Mouse (Mus musculus) heart, postnatal 25 days (tissue): ENCODE data around the gene Lrp1. TPM values are rescaled to one million over a fixed set of nuclear protein-coding genes. Genes with fewer than 3 reads are reported as not detected.

ENCODE experiments used
- DNase-seq: peaks from one replicate; pipeline ENCODE4 v3.0.0; 2022; ENCODE audit warnings: low spot score
- intact Hi-C: fragments of 180-260 bp; cut with DNase I; formaldehyde crosslinking; loops from one replicate; pipeline ENCODE4 v1.15.1; 2025
- total RNA-seq, 2 experiments: library from RNA; stranded (reverse); gene quantifications; 2 replicates each; pipeline ENCODE4 v1.2.3; 2021

Gene Lrp1
- total RNA-seq, 2 experiments from 2014 or later: 70.7 to 90.2 TPM

DNA sequence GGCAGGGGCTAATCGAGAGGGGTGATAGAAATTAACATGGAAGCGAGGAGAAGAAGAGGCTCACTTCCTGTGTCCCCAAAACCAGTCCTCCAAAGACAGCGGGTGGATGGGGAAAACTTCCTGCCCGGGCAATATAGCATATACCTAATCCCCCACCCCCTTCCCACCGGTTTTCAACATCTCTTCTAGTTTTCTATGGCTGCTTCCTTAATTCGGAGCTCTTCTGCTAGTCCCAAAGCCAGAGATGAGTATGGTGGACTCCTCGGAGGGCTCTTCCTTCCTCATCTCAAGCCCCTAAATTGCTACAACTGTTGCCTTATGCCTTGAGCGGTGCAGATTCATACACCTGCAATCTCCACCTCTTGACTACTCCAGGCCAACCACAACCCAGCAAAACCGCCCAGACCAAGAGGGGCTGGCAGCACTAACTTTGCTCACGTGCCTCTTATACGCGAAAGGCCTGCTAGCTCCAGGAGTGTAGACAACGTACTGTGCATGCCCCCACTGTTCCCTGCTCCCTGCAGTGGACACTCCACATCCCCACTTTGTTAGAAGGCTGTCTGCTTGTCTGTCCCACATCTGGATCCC is 106.7 kb downstream of the Lrp1 start:
- DNase-seq: no peak
- intact Hi-C loops: no loop called here

DNA sequence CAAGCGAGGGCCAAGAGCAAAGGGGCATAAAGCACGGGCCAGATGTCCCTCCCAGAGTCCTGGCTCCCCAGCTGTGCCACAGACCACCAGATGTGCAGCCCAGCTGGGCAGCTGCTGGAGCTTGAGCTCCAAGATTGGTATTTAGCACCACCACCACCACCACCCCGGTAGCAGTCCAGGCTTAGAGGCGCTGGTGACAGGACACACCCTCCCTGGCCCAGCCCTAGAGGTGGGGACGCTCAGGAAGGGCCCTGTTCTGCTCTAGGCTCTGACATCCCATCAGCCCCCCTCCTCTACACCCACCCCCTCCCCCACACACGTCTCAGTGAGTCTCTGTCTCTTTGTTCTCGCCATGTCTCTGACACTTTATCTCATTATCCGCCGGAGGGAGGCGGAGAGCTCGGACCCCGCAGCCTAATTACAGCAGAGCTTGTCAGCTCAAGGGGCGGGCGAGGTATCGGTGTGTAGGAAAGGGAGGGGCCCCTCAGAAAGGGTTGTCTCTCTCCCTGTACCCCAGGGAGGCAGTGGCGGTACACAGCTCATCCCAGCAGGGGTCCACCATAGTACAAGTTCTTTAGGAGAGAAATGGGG is 107.4 kb downstream of the Lrp1 start:
- DNase-seq: no peak
- intact Hi-C loops: loop anchor here (1.0 kb wide), 1 partner anchor 23 kb away; no protein-coding TSS in a partner anchor

DNA sequence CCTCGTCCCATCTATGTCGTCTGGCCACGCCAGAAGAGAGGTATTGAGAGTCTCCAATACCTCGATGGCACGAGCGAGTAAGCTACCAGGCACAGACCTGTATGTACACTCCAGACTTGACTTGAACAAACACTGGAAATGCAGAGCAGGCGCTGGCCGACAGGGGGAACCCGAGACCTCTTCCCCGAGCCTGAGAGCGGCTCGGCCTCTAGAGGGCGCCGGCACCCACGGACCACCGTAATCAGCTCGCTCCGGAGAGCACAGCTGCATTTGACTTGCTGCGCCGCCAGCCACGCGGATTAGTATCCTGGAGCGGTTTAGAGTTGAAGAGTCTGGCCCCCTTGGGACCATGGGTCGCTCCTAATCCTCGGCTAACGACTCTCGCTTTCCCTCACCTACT is 108.1 kb downstream of the Lrp1 start:
- DNase-seq: peak; percentile 81
- intact Hi-C loops: loop anchor here (1.0 kb wide), 1 partner anchor 23 kb away; no protein-coding TSS in a partner anchor

DNA sequence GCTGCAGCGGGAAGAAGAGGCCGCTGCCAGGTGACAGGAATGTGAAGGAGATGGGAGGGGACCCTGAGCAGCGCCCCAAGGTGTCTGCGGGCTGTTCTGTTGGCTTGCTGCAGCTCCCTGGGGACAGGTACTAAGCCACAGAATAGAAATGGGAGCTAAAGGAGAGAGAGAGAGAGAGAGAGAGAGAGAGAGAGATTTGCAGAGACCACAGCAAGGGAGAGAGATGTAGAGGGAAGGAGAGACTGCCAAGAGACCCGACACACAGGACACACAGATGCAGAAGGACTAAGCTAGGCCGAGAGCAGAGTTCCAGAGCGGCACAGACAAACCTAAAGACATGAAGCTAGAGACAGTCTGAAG is 108.7 kb downstream of the Lrp1 start:
- intact Hi-C loops: no loop called here
- no peak for DNase-seq

DNA sequence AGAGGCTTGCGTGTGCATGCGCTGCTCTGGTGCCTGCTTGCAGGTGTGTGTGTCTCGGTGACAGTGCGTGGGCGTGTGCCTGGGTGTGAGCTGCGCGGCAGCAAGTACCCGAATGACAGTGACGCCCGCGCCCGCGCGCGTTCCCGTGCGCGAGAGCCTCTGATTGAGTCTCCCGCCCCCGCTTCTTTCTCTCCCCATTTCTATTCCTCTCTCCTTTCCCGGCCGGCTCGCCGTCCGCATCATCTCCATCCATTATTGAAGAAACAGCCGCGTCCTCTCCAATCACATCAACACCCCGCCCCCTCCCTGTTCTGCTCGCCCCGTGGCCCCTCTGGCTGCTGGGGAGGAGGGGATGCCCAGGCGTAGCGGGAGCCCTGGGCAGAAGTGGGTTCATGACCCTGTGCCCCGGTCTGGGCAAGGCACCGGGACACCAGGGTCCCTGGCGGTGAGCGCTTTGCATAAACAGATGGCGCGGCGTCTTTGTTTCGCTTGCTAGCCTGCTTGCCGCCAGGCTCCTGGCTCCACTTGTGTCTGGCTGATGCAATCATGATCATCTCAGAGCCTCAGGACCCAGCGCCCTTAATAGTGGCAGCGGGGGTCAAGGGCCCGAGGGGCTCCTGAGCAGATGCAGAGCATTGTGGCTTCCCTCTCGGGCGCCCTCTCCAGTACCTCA is 109.2 kb downstream of the Lrp1 start:
- no peak for DNase-seq
- intact Hi-C loops: no loop called here

DNA sequence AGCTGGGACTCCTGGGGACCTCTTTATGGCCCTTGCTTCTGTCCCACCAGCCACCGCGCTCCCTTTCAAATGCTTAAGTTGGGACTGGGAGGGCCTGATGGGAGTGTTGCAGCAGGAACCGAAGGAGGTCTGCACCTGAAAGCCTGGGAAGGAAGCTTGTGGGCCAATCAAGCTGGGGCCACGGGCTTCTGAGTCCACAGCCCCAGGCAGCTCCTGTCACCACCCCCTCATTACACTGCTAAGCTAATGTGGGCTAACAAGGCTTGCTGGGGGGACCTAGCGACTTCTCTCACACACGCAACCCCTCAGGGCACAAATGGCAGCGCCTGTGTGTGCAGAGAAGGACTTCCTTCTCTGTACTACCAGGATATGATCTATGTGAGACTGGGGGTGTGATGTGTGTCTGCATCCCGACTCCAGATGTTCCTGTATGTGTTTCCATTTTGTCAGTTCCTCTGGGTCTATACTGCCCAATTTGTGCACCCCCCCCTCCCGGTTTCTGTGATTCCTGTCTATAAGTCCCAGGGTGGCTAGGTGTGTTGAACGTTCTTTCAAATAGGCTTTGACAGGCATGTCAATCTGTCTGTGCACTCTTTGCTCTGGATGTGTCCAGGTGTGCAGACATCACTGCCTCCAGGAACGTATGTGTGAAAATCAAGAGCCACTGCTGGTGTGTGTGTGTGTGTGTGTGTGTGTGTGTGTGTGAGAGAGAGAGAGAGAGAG is 109.9 kb downstream of the Lrp1 start:
- intact Hi-C loops: no loop called here
- DNase-seq: no peak

DNA sequence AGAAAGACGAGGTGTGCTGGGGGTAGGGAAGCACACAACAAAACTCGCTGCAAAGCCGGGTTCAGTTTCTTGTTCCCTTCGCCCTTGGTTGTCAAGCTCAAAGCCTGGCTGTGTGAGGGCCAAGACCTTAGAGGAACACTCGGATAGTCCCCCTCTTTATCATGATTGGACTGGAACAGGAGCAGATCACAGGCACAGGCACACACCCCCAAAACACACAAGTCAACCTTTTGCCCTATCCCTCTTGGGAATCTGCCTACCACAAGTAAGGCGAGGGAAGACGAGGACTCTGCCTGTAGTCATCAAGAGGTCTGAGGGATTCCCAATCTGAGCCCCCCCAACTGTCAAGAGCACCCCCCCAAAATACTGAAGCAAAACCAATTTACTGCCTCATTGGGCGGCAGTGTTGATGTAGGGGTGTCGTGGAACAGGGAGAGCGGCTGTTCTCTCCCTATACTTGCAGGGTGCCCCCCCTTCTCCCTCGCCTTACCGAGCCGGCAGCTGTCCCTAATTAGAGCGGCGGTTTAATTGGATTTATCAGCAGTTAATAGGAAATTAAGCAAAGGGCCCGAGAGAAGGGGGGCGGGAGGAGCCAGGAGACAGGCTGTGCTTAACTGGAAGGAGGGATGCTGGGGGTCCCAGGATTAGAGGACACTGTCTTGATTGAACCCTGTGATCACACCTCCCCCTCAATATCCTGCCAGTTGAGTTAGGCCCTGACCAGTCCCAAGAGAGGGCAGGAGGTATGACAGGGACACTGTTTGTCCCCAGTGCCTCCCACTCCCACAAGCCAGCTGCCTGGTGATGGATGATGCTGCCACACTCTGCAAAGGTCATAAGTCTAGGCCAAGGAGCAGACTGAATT is 110.9 kb downstream of the Lrp1 start:
- intact Hi-C loops: loop anchor here (1.0 kb wide), 1 partner anchor 28 kb away; no protein-coding TSS in a partner anchor
- no peak for DNase-seq

DNA sequence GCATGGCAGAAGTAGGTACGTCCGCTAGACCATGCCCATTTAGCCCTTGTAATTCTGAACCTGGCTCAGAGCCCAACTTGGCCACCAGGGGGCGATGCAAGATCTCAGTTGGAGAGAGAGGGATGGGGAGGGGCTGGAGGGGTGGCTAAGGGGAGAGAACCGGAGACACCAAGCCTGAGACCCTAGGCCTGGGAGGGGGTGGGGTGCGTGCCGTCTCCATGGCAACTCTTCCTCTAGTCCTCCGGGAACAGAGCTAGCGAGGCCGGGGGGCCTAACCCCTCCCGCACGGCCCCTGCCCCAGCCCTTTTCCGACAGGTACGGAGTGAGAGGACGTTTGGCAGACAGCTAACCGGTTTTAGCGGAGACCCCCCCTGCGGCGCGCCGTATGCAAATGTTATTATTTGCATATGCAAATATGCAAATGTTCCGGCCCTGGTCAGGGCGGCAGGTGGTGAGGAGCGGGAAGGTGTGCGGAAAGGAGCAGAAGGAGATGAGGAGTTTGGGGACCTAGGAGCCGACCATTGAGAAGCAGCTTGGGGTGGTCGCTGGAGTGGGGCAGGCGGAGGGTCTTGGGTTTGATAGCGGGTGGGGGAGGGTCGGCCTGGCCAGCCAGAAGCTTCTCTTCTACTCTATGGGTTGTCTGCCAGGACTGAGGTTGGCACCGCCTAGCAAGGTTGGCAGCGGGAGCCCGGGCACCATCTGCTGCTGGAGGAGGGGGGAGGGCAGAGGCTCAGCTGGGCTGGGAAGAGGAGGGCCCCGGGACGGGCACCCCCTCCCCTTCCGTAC is 111.7 kb downstream of the Lrp1 start:
- DNase-seq: peak; percentile 37
- intact Hi-C loops: loop anchor here (1.0 kb wide), 1 partner anchor 29 kb away; no protein-coding TSS in a partner anchor

DNA sequence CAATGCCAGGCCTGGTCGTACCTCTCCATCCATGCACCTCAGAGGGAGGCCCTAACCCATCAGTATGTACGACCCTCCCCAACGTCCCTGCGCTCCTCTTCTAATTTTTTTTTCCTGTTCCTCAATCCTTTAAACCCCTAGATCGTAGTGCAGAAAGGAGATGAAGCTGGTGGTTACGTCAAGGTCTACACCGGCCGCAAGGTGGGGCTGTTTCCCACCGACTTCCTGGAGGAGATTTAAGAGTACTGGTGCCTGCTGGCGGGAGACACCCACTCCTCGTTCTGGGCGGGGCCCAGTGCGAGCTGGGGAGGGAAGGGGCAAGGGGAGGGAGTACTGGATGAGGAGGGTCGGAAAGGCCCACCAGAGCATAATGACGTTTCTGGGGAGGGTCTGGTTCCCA is 112.7 kb downstream of the Lrp1 start:
- no peak for DNase-seq
- intact Hi-C loops: no loop called here

DNA sequence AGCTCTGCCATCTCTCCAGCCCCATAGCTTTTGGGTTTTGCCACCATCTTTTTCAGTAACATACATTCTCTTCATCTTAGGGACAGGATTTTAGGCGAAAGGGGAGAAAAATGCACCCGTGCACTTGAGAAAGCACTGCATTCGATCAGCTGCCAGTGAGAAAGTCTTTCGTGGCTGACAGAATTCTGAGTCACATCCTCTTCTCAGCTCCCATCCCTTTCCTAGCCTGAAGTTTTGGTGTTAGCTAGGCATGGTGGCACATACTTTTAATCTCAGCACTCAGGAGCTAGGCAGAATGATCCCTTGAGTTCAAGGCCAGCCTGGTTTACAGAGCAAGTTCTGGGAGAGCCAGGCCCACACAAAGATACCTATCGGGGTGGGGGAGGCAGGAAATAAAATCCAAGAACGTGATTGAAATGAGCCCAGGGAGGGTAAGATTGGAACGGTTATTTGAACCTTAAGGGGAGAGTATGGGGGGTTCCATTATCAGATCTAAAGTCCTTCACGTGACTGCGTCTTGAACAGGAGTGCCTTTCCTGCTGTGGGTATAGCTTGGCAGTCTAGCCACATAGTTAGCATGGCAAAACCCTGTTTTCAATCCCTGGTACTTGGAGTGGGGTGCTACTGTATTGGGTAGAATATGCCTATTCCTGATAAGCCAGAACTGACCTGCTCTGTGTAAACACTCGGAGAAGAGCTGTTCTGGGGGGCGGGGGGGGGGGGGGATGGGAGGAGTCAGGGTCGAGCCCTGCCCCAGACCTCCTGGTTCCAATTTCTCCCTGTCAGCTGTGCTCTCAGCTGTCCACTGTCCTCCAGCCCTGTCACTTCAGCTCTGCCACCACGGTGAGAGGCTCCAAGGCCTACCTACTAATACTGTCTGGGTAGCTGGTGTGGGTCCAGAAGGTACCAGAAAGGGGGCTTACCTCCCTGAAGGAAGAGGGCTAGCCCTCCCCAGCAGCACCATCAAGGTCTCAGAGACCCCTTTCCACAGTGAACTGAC is 119.8 kb downstream of the Lrp1 start, which contains the start of gene Stac3:
TSS of gene Stac3 (plus strand) at position 793 of the 1,000 bp plus-strand sequence.
- intact Hi-C loops: no loop called here
- DNase-seq: no peak

DNA sequence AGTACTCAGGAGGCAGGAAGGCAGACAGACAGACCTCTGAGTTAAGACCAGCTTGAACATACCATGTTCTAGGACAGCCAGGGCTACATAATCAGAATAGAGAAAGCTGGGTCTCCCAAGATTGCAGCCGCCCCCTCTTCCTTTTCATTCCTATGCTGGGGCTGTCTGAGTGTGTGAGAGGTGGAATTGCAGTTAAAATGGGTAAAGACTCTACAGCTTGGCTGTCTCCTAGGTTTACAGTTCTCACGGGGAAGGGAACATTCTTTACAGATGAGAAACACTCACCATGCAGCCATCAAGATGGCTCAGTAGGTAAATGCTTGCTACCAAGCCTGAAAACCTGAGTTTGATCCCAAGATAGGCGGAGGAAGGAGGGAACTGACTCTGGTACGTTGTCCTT is 120.9 kb downstream of the Lrp1 start:
- intact Hi-C loops: no loop called here

DNA sequence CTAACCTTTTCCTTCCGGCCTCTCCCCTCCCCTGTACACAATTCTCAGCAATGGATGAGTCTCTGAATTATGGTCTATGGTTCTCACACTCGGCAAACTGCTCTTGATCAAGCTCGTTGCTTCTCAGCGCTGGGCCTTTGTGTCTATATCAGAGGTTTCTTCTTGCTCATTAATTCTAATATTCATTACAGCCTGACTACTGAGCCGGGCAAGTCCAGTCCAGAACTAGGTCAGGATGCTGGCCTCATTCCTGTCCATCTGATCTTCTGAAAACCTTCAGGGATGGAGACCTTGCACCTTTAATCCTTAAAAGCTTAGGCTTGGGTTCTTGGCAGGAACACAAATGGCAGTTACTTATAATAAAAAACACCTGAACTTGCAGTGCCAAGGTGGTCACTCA is 121.4 kb downstream of the Lrp1 start:
- intact Hi-C loops: no loop called here
- DNase-seq: no peak

More for the DNA sequence above, 120.9 kb downstream of the Lrp1 start:
- DNase-seq: no peak

DNA sequence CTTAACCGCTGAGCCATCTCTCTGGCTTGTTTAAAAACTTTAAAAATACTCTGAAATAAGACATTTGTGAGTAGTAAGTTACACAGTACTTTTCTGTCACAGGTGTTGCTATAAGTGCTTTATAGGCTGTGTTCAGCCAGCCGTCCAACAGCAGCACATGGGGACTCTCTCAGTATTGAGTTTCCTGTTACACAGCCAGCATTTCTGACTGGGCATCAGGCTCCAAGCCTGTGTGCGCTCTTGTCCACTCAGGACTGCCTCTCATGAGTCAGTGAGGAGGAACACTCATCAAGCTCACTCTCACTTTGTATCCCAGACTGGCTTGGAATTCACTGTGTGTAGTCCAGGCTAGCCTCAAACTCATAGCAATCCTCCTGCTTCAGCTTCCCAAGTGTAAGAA is 124.8 kb downstream of the Lrp1 start:
- intact Hi-C loops: no loop called here

DNA sequence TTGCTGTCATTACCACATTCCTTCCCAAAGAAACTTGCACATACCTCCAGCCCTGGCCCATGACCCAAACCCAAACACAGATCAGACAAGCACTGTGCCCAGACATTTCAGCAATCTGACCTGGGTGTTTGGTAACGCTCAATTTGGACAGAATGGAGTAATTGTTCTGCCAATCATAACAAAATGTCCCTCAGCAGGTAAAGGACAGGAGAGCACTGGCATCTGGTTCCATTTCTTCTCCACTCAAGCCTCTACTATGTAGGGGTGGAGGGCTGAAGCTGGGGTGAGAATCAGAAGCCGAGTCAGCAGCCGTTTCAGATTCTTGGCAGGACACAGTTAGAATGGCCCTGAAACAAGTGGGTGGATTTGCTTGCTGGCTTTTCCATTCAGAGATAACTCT is 128.8 kb downstream of the Lrp1 start:
- no peak for DNase-seq
- intact Hi-C loops: no loop called here

More for the DNA sequence above, 124.8 kb downstream of the Lrp1 start:
- no peak for DNase-seq

DNA sequence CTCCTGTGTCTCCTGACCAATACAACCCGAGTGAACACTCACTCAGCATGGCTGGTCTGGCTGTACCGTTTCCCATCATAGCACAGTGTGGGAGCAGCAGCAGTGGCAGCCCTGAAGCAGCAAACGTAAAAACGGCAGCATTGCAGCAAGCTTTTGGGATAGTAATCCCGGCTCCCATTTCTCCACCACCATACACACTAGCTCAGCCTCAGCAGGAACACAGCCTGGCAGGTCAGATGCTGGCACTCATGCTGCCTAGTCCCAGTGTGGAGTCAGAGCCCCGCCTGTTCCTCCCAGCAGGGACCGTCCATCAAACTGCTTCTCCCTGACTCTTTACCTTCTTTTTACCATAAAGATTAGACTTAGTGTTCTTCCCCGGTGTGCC is 129.8 kb downstream of the Lrp1 start:
- intact Hi-C loops: no loop called here
- DNase-seq: no peak

DNA sequence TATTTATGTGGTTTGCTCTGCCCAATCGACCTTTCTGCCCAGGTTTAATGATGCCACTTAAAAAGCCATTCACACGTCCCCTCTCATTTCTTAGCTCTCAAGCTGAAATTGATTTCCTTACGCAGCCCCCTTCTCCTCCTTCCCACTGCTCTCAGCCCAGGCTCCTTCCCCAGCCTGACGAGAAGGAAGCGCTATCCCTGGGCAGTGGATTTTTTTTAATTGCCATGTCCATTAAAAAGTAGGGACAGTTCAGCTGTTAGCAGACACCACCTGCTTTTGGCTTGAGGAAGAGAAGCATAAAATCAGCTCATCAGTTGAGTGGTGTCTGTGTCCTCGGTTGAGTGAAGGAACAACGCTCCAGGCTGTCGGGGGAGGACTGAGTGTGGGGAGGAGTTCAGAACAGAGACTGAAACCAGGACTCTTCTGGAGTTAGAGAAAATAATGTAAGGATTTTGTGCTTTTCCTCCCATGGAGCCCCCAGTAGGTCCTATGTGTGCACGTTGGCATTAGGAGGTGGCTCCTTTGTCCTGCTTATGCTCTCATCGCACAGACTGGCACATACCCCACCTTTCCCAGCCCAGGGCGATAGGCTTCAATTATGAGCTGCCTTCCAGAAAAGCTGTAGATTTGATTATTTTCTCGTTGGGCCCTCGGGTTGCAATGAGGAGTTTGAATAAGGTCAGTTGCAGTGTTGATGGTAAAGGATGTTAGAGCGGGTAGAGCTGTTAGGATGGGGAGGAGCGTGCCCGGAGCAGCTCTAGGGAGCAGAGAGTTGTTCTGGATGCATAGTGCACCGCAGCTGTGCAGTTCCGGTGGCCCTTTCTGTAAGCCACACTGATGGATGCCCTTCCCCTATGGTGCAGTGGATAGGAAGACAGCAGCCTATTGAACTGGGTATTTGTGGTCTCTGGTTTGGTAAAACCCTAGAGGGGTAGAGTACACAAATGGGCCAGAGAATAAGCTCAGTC is 130.5 kb downstream of the Lrp1 start:
- intact Hi-C loops: no loop called here
- no peak for DNase-seq

DNA sequence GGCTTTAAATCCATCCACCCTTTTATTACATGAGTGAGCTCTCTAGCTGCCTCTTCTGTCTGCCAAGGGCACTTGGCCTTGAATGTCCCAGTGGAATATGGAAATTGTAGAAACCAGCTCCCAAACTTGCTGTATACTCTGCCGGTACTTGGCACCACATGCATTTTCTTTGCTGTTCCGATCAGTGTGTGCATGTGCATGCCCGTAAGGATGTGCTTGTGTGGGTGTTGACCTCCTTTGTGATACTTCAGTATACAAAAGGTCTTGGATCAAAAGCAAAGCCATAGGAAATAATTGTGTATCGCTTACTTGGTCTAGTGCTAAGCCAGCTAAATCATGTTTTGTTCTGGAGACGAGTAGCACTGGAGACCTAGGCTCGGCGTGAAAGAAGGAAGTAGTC is 132.1 kb downstream of the Lrp1 start:
- intact Hi-C loops: no loop called here
- DNase-seq: no peak
